In the genomic region with DNA sequence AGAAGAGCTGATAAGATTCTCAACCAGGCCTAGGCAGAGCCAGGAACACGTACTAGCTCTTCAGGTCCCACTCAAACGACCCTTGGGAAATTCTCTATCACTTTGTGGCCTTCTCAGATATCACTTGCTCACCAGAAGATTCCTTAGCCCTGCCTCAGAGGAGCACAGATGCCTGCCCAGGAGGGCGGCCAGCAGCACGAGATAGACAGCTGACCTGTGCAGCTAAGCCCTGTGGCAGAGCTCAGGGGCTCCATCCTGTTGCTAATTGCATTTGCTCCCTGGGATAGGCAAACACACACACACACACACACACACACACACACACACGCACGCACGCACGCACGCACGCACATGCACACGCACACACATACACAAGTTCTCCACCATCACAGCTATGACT, we compare ENCODE assay signal across 27 mouse cellular contexts. TPM values are rescaled to one million over a fixed set of nuclear protein-coding genes. Genes with fewer than 3 reads are reported as not detected.
A peak's percentile ranks its signal among the peaks of the same experiment; 100 is the strongest.
DNase-seq lines count a peak whose midpoint lies in the region; ATAC-seq and TF ChIP-seq lines count a peak whose summit lies in the region.
"Had no signal": no experiment of that assay in that cellular context is flagged by ENCODE, and none has a peak within 500 bp of the region (broad histone marks: within the 10 kb centered on the region; RNA-seq: fewer than 3 reads in every experiment).

No protein-coding gene starts in this region.

- H3K4me1 ChIP-seq in bone marrow macrophage, adult 2 months (ENCODE audit: control insufficient read depth, insufficient read depth, low read length), result peaks cover 72% of the 10 kb centered on the region

- no peak for TF ChIP-seq POLR2A in bone marrow macrophage, adult 2 months (IDR thresholded peaks at IDR 0.05; ENCODE audit: borderline replicate concordance, low read depth, low read length)
- TF ChIP-seq POLR2A in myocyte (IDR thresholded peaks at IDR 0.05; ENCODE audit: insufficient read length, low read depth), result no peak

- H3K4me2 ChIP-seq in myocyte (ENCODE audit: low read depth), result no peak overlapping the region

- no peaks in the 10 kb centered on the region for H3K27me3 ChIP-seq in myocyte (ENCODE audit: control insufficient read depth, insufficient read depth, insufficient read length)
- H3K27me3 ChIP-seq: CH12.LX, Patski had no signal

- no peak for DNase-seq in cerebellum, postnatal 14 days
- DNase-seq in kidney, postnatal 4 days, result no peak
- DNase-seq: adrenal gland, adult 2 months; adrenal gland, adult 8-10 months; adrenal gland, postnatal 10 days; adrenal gland, postnatal 14 days; adrenal gland, postnatal 25 days; adrenal gland, postnatal 36 days; B cell, adult 2 months; cerebellum, adult 11 months; cerebellum, adult 11-12 months; cerebellum, adult 18-20 months; cerebellum, adult 2 months had no signal

- no peak for ATAC-seq in megakaryocyte progenitor cell, adult 5-6 weeks (replicated peaks; ENCODE audit: poor library complexity)
- ATAC-seq: activated CD4-positive, CD25-positive, alpha-beta regulatory T cell, adult 4 months; CD4-positive, CD25-positive, alpha-beta regulatory T cell, adult 4 months; Patski had no signal

- H3K36me3 ChIP-seq in macrophage (ENCODE audit: inconsistent target) (peaks cover 46% of the 10 kb centered on the region), myocyte (ENCODE audit: control insufficient read depth, insufficient read depth) (no peaks in the 10 kb centered on the region)
- H3K36me3 ChIP-seq: G1E had no signal

- peak overlapping the region; percentile 20; the same call in 1 of the 2 replicates for H3K27ac ChIP-seq in bone marrow macrophage, adult 2 months (ENCODE audit: insufficient read depth, low read depth, low read length)
- H3K27ac ChIP-seq in macrophage, result peak overlapping the region; percentile 99

- TF ChIP-seq CTCF in bone marrow macrophage, adult 2 months (IDR thresholded peaks at IDR 0.05; ENCODE audit: low read depth, low read length), result no peak

- 82% methylated on average over 4 of the region's 11 CpGs for WGBS in macrophage (ENCODE audit: missing documents)

- no peak overlapping the region for H3K4me3 ChIP-seq in bone marrow macrophage, adult 2 months (ENCODE audit: insufficient read depth, low read length)
- no peak overlapping the region for H3K4me3 ChIP-seq in macrophage (ENCODE audit: inconsistent target)
- no peak overlapping the region for H3K4me3 ChIP-seq in myocyte

- H3ac ChIP-seq in myocyte (ENCODE audit: control insufficient read depth, insufficient read length), result no peak overlapping the region

- H3K79me2 ChIP-seq in macrophage (ENCODE audit: inconsistent target) (peaks cover 43% of the 10 kb centered on the region), myocyte (ENCODE audit: control insufficient read depth, insufficient read depth) (no peaks in the 10 kb centered on the region)

TF ChIP-seq in myocyte, 11 proteins besides CTCF, POLR2A, EP300 and RAD21:
- TF ChIP-seq TCF3 (IDR thresholded peaks at IDR 0.05; ENCODE audit: insufficient read length, low read depth) (peak; percentile 50), MYOD1 (IDR thresholded peaks at IDR 0.05; ENCODE audit: control insufficient read depth in 1 of 3, insufficient read length in 2 of 3, low read depth in 2 of 3) (peak in 2 of 3 experiments; percentile 68 to 87), MYOG (IDR thresholded peaks at IDR 0.05; ENCODE audit: control insufficient read depth in 1 of 3, insufficient read depth in 1 of 3, insufficient read length in 2 of 3, low read depth in 2 of 3) (peak in 2 of 3 experiments; percentile 84 to 94), MAX (IDR thresholded peaks at IDR 0.05; ENCODE audit: low read depth) (no peak)

RNA-seq across cellular contexts. Expression of a gene that starts 3.5 kb away (rescaled TPM):
- not detected in 2 replicates for polyA plus RNA-seq in bone marrow macrophage, adult 2 months (2012; ENCODE audit: insufficient read depth, insufficient read length, missing spikeins)
- total RNA-seq in macrophage (2018; cell fraction: chromatin; rRNA removed), result 1 to 10 TPM in 17 of 26 experiments, under 1 TPM in 5, not detected in 4; 0.52 to 9.6 (median 1.7) TPM
- under 1 TPM in 17 of 26 experiments, not detected in 9; 0.05 to 0.35 (median 0.20) TPM for total RNA-seq in macrophage (2018; cell fraction: cytosol; rRNA removed)
- 10 to 100 TPM in 1 of 26 experiments, 1 to 10 TPM in 6, under 1 TPM in 11, not detected in 8; 0.29 to 10.1 (median 0.83) TPM for total RNA-seq in macrophage (2018; cell fraction: nucleus; rRNA removed)
- polyA plus RNA-seq in macrophage (2018), result 0.23 to 0.38 TPM in 2 of 3 replicates, not detected in the other
- polyA plus RNA-seq in myocyte (2012; fragmentation: generic; extraction: Trizol), result 0.13 TPM
- total RNA-seq in megakaryocyte progenitor cell, adult 5-6 weeks (2015), result 0.10 and 0.27 TPM in 2 replicates
- total RNA-seq in megakaryocyte progenitor cell, adult 5-6 weeks (2017), result 0.57 TPM in 1 of 2 replicates, not detected in the other
- total RNA-seq: adrenal gland, adult 18-20 months; adrenal gland, adult 2 months; adrenal gland, postnatal 14 days; adrenal gland, postnatal 36 days; MEL had no signal
- polyA plus RNA-seq: G1E had no signal

RNA-seq across cellular contexts. Expression of a gene that starts 10.3 kb away (rescaled TPM):
- polyA plus RNA-seq in bone marrow macrophage, adult 2 months (2012; ENCODE audit: insufficient read depth, insufficient read length, missing spikeins), result 240 and 334 TPM in 2 replicates
- 1,000 to 10,000 TPM in 7 of 26 experiments, 100 to 1,000 TPM in 19; 146 to 1,912 (median 371) TPM for total RNA-seq in macrophage (2018; cell fraction: chromatin; rRNA removed)
- 100 to 1,000 TPM in 23 of 26 experiments, 10 to 100 TPM in 3; 96.7 to 475 (median 196) TPM for total RNA-seq in macrophage (2018; cell fraction: cytosol; rRNA removed)
- 1,000 to 10,000 TPM in 1 of 26 experiments, 100 to 1,000 TPM in 25; 153 to 2,204 (median 378) TPM for total RNA-seq in macrophage (2018; cell fraction: nucleus; rRNA removed)
- polyA plus RNA-seq in macrophage (2018) (169 to 1,404 TPM (median 407 TPM) in 3 replicates), myocyte (2012; fragmentation: generic; extraction: Trizol) (2.3 TPM)
- 1.3 and 1.9 TPM in 2 replicates for total RNA-seq in megakaryocyte progenitor cell, adult 5-6 weeks (2015)
- 1.3 and 1.7 TPM in 2 replicates for total RNA-seq in megakaryocyte progenitor cell, adult 5-6 weeks (2017)

RNA-seq across cellular contexts. Expression of a gene that starts 38.5 kb away (rescaled TPM):
- not detected in 2 replicates for polyA plus RNA-seq in bone marrow macrophage, adult 2 months (2012; ENCODE audit: insufficient read depth, insufficient read length, missing spikeins)
- total RNA-seq in macrophage (2018; cell fraction: chromatin; rRNA removed), result not detected
- total RNA-seq in macrophage (2018; cell fraction: cytosol; rRNA removed), result not detected
- total RNA-seq in macrophage (2018; cell fraction: nucleus; rRNA removed), result not detected
- polyA plus RNA-seq in macrophage (2018), result not detected in 3 replicates
- not detected for polyA plus RNA-seq in myocyte (2012; fragmentation: generic; extraction: Trizol)
- total RNA-seq in megakaryocyte progenitor cell, adult 5-6 weeks (2015), result not detected in 2 replicates
- total RNA-seq in megakaryocyte progenitor cell, adult 5-6 weeks (2017), result not detected in 2 replicates
- total RNA-seq: adrenal gland, adult 18-20 months; adrenal gland, adult 2 months; adrenal gland, adult 8-10 months; adrenal gland, postnatal 14 days; adrenal gland, postnatal 25 days; adrenal gland, postnatal 36 days; adrenal gland, postnatal 4 days; CH12.LX; G1E; MEL had no signal
- polyA plus RNA-seq: brain, embryonic 14.5 days; C2C12; G1E; Patski had no signal

RNA-seq across cellular contexts. Expression of a gene that starts 54.1 kb away (rescaled TPM):
- 37.7 and 38.7 TPM in 2 replicates for polyA plus RNA-seq in bone marrow macrophage, adult 2 months (2012; ENCODE audit: insufficient read depth, insufficient read length, missing spikeins)
- total RNA-seq in macrophage (2018; cell fraction: chromatin; rRNA removed), result 10 to 100 TPM; 12.0 to 45.5 (median 27.2) TPM
- total RNA-seq in macrophage (2018; cell fraction: cytosol; rRNA removed), result 10 to 100 TPM in 25 of 26 experiments, 1 to 10 TPM in 1; 9.9 to 19.4 (median 14.2) TPM
- 10 to 100 TPM in 25 of 26 experiments, 1 to 10 TPM in 1; 7.9 to 49.5 (median 21.9) TPM for total RNA-seq in macrophage (2018; cell fraction: nucleus; rRNA removed)
- polyA plus RNA-seq in macrophage (2018) (11.9 to 14.7 TPM (median 14.1 TPM) in 3 replicates), myocyte (2012; fragmentation: generic; extraction: Trizol) (25.2 TPM)
- total RNA-seq in megakaryocyte progenitor cell, adult 5-6 weeks (2015), result 32.2 and 34.8 TPM in 2 replicates
- total RNA-seq in megakaryocyte progenitor cell, adult 5-6 weeks (2017), result 21.0 and 21.1 TPM in 2 replicates

RNA-seq across cellular contexts. Expression of a gene that starts 54.4 kb away (rescaled TPM):
- polyA plus RNA-seq in bone marrow macrophage, adult 2 months (2012; ENCODE audit: insufficient read depth, insufficient read length, missing spikeins), result 17.9 and 18.5 TPM in 2 replicates
- total RNA-seq in macrophage (2018; cell fraction: chromatin; rRNA removed), result 10 to 100 TPM; 11.1 to 38.0 (median 25.2) TPM
- 10 to 100 TPM; 12.3 to 18.7 (median 14.6) TPM for total RNA-seq in macrophage (2018; cell fraction: cytosol; rRNA removed)
- total RNA-seq in macrophage (2018; cell fraction: nucleus; rRNA removed), result 10 to 100 TPM in 24 of 26 experiments, 1 to 10 TPM in 2; 9.0 to 45.0 (median 18.9) TPM
- polyA plus RNA-seq in macrophage (2018) (12.5 to 29.2 TPM (median 21.1 TPM) in 3 replicates), myocyte (2012; fragmentation: generic; extraction: Trizol) (22.1 TPM)
- 24.0 and 25.8 TPM in 2 replicates for total RNA-seq in megakaryocyte progenitor cell, adult 5-6 weeks (2015)
- 35.2 and 36.5 TPM in 2 replicates for total RNA-seq in megakaryocyte progenitor cell, adult 5-6 weeks (2017)

Comparison
In these comparisons a context has a peak if more than half of its experiments do, and no peak if none do; other contexts are left out.
1. RNA of a gene that starts 10.3 kb away (polyA plus RNA-seq): 169 to 1,404 TPM in macrophage and 240 to 334 TPM in bone marrow macrophage, adult 2 months; 2.3 TPM in myocyte (single experiment); every median in the first group is over 10 times any median in the second.